Mouse (Mus musculus) cortical plate, adult 2 months (tissue): ENCODE results near the gene Slc27a2.

Source experiments
- CTCF ChIP-seq: fragments of 200-500 bp; IDR thresholded peaks from 2 replicates; pipeline ENCODE4 v1.5.1; 2011; ENCODE audit warnings: mild to moderate bottlenecking, control low read depth, low read length; ENCODE audit not compliant: insufficient read depth; ENCODE audit errors: extremely low read depth
- POLR2A ChIP-seq: fragments of 200-500 bp; IDR thresholded peaks from 2 replicates; pipeline ENCODE4 v1.6.1; 2011; ENCODE audit warnings: mild to moderate bottlenecking, low read length, control low read depth; ENCODE audit not compliant: insufficient read depth; ENCODE audit errors: extremely low read depth

- TF ChIP-seq CTCF (no peak), POLR2A (no peak)
Observed at GRCm38 (mm10) chr2:126575391-126576176, 23.4 kb downstream of the Slc27a2 start.
